Mouse (Mus musculus) embryonic facial prominence, embryonic 13.5 days (tissue): ENCODE measurements around the gene Wfdc2. TPM values are rescaled to one million over a fixed set of nuclear protein-coding genes. Genes with fewer than 3 reads are reported as not detected.
"Not testable (repeated sequence)": the region's sequence is repeated elsewhere in the genome, so short reads cannot be mapped to it uniquely, and the experiment has no call there.

ENCODE experiments used
- ATAC-seq: fragments of 200-750 bp; cut with Nextera tagmentation; 2 replicates; pipeline ENCODE4 v1.8.0; 2017; ENCODE audit warnings: low read depth; ENCODE audit not compliant: insufficient number of reproducible peaks, insufficient read depth, low FRiP score, low TSS enrichment
- H3K27ac ChIP-seq: fragments of 300-500 bp; sonication (generic); 2 replicates; pipeline ENCODE4 v1.5.1; 2015; ENCODE audit warnings: moderate library complexity, mild to moderate bottlenecking, inconsistent platforms
- H3K27me3 ChIP-seq: fragments of 300-500 bp; sonication (generic); 2 replicates; pipeline ENCODE4 v1.6.1; 2015; ENCODE audit warnings: mild to moderate bottlenecking, inconsistent platforms
- H3K36me3 ChIP-seq: fragments of 300-500 bp; sonication (generic); 2 replicates; pipeline ENCODE4 v1.6.1; 2015; ENCODE audit warnings: mild to moderate bottlenecking, inconsistent platforms
- H3K4me1 ChIP-seq: fragments of 300-500 bp; sonication (generic); 2 replicates; pipeline ENCODE4 v1.6.1; 2015; ENCODE audit warnings: inconsistent platforms
- H3K4me2 ChIP-seq: fragments of 300-500 bp; sonication (generic); 2 replicates; pipeline ENCODE4 v1.6.1; 2015; ENCODE audit warnings: moderate library complexity, mild to moderate bottlenecking, inconsistent platforms
- H3K4me3 ChIP-seq: fragments of 300-500 bp; sonication (generic); 2 replicates; pipeline ENCODE4 v1.5.1; 2015; ENCODE audit warnings: mild to moderate bottlenecking, inconsistent platforms
- H3K9ac ChIP-seq: fragments of 300-500 bp; sonication (generic); 2 replicates; pipeline ENCODE4 v1.6.1; 2015; ENCODE audit warnings: mild to moderate bottlenecking, inconsistent platforms
- H3K9me3 ChIP-seq: fragments of 300-500 bp; sonication (generic); 2 replicates; pipeline ENCODE4 v1.6.1; 2016; ENCODE audit warnings: inconsistent platforms
- WGBS: fragments of 180-500 bp; shearing (Covaris S2); methylation state at CpG from one replicate; pipeline ENCODE4 v1.1.7; 2015; ENCODE audit warnings: mixed read lengths; 5-methylcytosine and 5-hydroxymethylcytosine counted together
- polyA plus RNA-seq: library from polyadenylated mRNA; unstranded; fragments of >200 nt; fragmentation: Nextera tagmentation; extraction: Ambion mirVana; gene quantifications from 2 replicates; pipeline ENCODE4 v1.2.1, GENCODE M21; 2015

Wfdc2 gene
- polyA plus RNA-seq, 1 experiment from 2014 or later, result 46.5 TPM

DNA sequence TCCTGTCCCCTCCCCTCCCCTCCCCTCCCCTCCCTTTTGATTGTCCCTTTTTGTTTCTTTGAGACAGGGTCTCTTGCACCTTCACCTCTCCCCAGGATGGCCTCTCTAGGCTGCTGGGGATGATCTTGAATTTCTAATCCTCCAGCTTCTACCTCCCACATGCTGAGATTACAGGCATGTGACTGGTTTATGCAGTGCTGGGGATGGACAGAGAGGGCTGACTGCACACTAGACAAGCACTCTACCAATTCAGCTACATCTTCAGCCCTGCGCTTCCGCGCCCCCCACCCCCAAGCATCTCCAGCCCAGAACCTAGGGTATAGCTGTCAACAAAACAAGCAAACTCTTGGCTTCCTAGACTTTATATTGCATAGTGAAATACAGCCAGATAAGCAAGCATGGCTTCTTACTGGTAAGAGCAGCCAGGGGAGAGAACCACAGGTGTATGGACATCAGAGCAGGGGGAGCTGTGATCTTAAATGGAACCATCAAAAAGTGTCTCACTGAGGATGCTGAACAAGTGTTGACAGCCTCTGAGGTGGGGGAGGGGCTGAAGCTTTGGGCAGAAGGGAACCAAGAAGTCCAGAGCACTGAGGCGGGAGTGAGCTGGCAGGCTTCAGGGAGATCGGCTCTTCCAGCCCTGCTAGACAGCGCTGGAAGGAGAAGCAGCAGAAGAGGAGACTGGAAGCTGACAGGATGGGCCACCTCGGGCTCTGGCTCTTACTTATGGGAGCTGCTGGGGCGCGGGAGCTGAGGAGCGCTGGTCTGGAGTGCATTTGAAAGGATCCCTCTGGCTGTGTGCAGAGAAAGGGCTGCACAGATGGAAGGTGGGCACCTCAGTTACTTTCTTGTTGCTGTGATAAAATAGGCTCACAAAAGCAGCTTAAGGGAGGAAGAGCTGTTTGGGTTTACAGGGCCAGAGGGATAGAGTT, 12.0 kb upstream of the Wfdc2 start:
- Histone ChIP-seq H3K27me3 (no peaks in the 10 kb centered on the region), H3K27ac (no peak overlapping the region), H3K4me3 (no peak overlapping the region), H3K4me2 (peak overlapping the region; percentile 12; the same call in 1 of the 2 replicates), H3K9me3 (no peaks in the 10 kb centered on the region), H3K4me1 (peaks cover 8% of the 10 kb centered on the region), H3K9ac (peak overlapping the region; percentile 54; the same call in 1 of the 2 replicates), H3K36me3 (no peaks in the 10 kb centered on the region)
- no peak for ATAC-seq
- 17% methylated on average over 10 of the region's 10 CpGs for WGBS

DNA sequence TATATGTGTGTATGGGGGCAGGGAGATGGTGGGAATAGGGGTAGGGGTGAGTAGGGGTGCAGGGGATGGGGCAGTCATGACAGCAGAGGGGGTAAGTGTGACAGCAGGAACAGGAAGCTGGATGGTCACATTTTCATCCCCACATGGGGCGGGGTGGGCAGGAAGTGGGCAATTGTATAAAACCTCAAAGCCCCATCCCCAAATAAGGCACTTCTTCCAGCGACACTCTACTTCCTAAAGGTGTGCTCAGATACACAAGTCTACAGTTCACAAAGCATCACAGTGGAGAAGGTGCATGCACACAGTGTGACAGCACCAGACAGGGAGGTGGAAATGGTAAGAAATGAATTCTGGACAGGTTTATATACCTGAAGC, 11.3 kb upstream of the Wfdc2 start:
- Histone ChIP-seq H3K9me3 (no peaks in the 10 kb centered on the region), H3K27me3 (no peaks in the 10 kb centered on the region), H3K4me3 (no peak overlapping the region), H3K4me2 (no peak overlapping the region), H3K27ac (no peak overlapping the region), H3K36me3 (no peaks in the 10 kb centered on the region), H3K9ac (0 out of 2 replicates have a peak overlapping the region, but pooled peaks have one; percentile 54), H3K4me1 (peaks cover 8% of the 10 kb centered on the region)
- ATAC-seq, result no peak
- WGBS, result 84% methylated on average over 2 of the region's 2 CpGs

DNA sequence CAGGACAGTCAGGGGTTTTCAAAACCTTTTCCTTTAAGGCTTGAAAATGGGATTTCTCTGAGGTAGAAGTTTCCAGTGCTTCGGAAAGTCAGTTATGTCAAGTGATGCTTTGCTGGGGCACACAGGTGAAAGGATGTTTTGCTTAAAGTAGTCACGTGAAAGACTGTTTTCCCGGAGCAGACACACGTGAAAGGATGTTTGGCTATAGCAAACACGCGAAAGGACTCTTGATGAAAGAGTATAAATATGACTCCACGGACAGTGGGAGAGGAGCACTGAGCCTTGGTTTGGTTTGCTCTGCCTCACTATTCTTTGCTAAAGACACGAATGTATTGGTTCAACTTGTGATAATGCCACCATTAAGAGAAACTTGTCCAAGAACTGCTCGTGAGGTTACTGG, 10.7 kb upstream of the Wfdc2 start:
- Histone ChIP-seq H3K27ac (no peak overlapping the region), H3K4me2 (no peak overlapping the region), H3K36me3 (no peaks in the 10 kb centered on the region), H3K4me3 (no peak overlapping the region), H3K4me1 (peaks cover 8% of the 10 kb centered on the region), H3K9ac (no peak overlapping the region), H3K27me3 (no peaks in the 10 kb centered on the region), H3K9me3 (no peaks in the 10 kb centered on the region)
- 86% methylated on average over 9 of the region's 9 CpGs for WGBS
- ATAC-seq, result no peak

DNA sequence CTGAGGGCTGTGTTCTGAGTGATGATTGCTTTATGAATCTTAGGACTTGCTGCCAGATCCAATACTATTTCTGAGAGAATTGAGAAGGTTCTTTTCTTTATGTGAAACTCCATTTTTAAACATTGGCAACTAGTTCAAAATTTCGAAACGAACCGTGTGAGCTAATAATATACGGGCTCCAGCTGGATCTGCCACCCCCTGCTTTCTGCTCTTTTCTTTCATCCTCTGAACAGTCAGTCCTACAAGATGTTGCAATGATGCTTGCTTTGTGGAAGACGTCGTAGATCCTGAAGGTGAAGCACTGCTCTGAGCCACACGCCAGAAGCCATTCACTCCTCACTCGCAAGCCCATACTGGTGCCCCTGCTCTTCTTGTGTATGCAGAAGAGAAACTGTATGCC, 3.8 kb upstream of the Wfdc2 start:
- Histone ChIP-seq H3K4me1 (peaks cover 20% of the 10 kb centered on the region), H3K4me2 (no peak overlapping the region), H3K9me3 (no peaks in the 10 kb centered on the region), H3K36me3 (no peaks in the 10 kb centered on the region), H3K27me3 (peaks cover 5% of the 10 kb centered on the region; the same call in 1 of the 2 replicates), H3K9ac (no peak overlapping the region), H3K27ac (no peak overlapping the region), H3K4me3 (no peak overlapping the region)
- no peak for ATAC-seq
- WGBS, result 76% methylated on average over 8 of the region's 8 CpGs

DNA sequence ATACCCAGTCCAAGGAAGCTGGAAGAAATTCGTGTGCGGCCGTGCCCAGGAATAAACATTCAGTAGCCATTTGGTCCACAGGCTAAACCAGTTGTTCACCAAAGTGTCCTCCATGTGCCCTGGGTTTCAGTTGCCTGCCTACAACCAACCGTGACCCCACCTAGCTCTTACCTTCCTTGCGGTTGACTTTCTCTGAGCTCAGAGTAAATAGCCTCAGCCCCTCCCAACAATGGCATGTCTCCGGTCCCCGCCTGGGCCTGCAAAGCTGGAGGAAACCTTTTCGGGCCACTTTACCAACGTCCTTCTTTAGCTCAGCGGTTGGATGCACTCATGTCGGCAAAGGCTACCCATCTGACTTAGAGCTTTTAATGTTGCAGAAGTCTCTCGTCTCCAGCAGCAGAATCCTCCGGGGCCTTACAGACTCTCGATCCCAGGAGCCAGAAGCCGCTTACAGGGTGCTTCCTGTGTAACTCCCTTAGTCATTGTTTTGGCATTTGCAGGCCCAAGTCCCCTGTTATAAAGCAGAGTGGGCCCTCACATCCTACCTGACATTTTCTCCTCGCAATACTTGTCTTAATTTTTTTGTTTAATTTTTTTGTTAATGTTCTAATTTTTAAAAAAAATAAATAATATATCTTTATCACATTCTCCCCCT, 3.1 kb upstream of the Wfdc2 start:
- H3K4me1 ChIP-seq, result peaks cover 20% of the 10 kb centered on the region
- WGBS, result 38% methylated on average over 16 of the region's 16 CpGs
- H3K4me3 ChIP-seq, result no peak overlapping the region
- no peak overlapping the region for H3K27ac ChIP-seq
- H3K9ac ChIP-seq, result no peak overlapping the region
- H3K9me3 ChIP-seq, result no peaks in the 10 kb centered on the region
- H3K4me2 ChIP-seq, result no peak overlapping the region
- peaks cover 5% of the 10 kb centered on the region; the same call in 1 of the 2 replicates for H3K27me3 ChIP-seq
- no peaks in the 10 kb centered on the region for H3K36me3 ChIP-seq
- no peak for ATAC-seq

DNA sequence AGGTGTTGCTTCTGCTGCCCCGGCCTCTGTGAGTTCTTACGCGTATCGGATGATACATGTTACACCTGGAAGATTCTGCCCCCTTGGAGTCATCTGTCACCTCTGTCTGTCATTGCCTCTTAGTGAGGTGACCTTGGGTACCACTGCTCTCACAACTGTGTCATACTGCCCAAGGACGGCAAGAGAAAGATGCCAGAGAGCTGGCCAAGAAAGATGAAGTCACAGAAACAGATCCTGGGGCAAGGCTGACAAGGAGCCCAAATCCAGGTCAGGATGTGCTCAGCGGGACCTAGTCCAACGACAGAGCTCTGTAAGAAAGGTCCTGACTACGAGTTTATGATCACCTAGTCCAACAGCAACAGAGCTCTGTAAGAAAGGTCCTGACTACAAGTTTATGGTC, 2.1 kb upstream of the Wfdc2 start:
- Histone ChIP-seq H3K9ac (no peak overlapping the region), H3K4me3 (no peak overlapping the region), H3K36me3 (no peaks in the 10 kb centered on the region), H3K4me1 (peaks cover 23% of the 10 kb centered on the region), H3K27ac (no peak overlapping the region), H3K9me3 (no peaks in the 10 kb centered on the region), H3K4me2 (no peak overlapping the region), H3K27me3 (peaks cover 5% of the 10 kb centered on the region; the same call in 1 of the 2 replicates)
- no peak for ATAC-seq
- 89% methylated on average over 8 of the region's 8 CpGs for WGBS

DNA sequence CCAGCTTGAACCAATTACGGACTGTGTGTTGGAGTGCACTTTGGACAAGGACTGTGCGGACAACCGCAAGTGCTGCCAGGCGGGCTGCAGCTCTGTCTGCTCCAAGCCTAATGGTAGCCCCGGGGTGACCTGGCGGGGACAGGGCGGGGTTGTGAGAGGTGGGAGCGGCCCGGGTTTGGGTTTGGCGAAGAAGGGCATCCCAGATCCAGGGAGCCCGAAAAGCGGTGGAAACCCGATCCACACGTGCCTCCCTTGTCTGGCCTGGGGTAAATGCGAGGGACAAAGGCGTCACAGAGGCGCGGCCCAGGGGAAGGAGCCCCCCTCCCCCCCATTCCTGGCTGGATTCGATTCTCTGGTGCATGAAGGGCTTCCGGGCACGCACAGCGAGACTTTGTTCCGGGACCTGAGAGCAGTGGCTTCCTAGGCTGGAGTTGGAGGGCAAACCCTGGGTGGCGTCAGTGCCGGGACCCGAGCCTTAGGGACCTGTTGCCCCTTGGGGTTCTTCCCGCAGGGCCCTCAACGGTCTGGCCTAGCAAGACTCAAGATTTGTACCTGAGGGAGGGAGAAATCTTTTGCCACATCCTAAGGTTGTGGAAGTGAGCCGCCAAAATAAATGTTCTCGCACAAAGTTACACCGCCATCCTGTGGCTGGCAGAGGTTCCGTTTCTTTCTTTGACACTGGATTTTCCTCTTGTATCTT, 1.3 kb downstream of the Wfdc2 start:
- Histone ChIP-seq H3K4me3 (peak overlapping the region; percentile 47), H3K36me3 (peaks cover 8% of the 10 kb centered on the region), H3K27ac (peak overlapping the region; percentile 52), H3K4me2 (peak overlapping the region; percentile 90), H3K4me1 (peaks cover 23% of the 10 kb centered on the region), H3K9ac (peak overlapping the region; percentile 75), H3K9me3 (no peaks in the 10 kb centered on the region), H3K27me3 (peaks cover 5% of the 10 kb centered on the region; the same call in 1 of the 2 replicates)
- ATAC-seq, result peak; percentile 53; the same call in 1 of the 2 replicates
- WGBS, result under 1% methylated on average over 32 of the region's 32 CpGs

DNA sequence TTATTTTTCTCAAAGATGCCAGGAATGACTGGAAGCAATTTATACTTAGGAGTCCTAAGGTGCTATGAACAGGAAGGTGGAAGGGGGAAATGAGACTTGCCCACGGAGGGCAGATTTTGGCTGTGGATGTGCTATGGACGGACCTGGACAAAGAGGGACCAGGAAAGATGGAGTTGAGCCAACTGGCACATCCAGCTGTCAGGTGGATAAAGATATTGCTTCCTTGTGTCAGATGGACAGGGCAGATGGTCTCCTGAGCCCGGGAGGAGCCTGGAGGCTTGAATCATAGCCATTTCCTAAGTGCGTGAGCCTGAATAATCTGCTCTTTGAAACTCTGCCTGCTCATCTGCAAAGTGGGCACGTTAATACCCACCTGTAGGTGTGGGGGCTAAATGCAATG, 2.1 kb downstream of the Wfdc2 start:
- Histone ChIP-seq H3K4me1 (peaks cover 16% of the 10 kb centered on the region), H3K27ac (no peak overlapping the region), H3K27me3 (peaks cover 5% of the 10 kb centered on the region; the same call in 1 of the 2 replicates), H3K9ac (peak overlapping the region; percentile 75; the same call in 1 of the 2 replicates), H3K9me3 (no peaks in the 10 kb centered on the region), H3K4me2 (no peak overlapping the region), H3K4me3 (no peak overlapping the region), H3K36me3 (peaks cover 8% of the 10 kb centered on the region)
- no peak for ATAC-seq
- 71% methylated on average over 5 of the region's 5 CpGs for WGBS

DNA sequence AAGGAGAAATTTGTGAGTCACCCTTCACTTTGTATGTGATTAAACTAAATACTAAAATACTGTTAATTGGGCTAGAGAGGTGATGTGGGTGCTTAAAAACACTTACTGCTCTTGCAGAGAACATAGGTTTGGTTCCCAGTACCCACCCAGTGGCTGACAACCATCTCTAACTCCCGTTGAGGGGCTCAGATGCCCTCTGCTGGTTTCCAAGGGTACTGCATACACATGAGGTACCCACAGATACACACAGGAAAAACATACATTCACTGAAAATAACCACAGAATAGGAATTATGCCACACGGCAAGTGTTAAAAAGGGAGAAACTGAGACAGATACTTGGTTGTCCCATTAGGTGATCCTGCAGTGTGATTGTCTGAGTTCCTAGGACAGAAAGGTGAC, 4.8 kb downstream of the Wfdc2 start:
- Histone ChIP-seq H3K4me3 (no peak overlapping the region), H3K4me1 (peaks cover 14% of the 10 kb centered on the region), H3K27me3 (peaks cover 5% of the 10 kb centered on the region; the same call in 1 of the 2 replicates), H3K4me2 (no peak overlapping the region), H3K27ac (no peak overlapping the region), H3K36me3 (peaks cover 8% of the 10 kb centered on the region), H3K9ac (no peak overlapping the region), H3K9me3 (no peaks in the 10 kb centered on the region)
- ATAC-seq, result no peak
- WGBS, result 80% methylated on average over 2 of the region's 2 CpGs

DNA sequence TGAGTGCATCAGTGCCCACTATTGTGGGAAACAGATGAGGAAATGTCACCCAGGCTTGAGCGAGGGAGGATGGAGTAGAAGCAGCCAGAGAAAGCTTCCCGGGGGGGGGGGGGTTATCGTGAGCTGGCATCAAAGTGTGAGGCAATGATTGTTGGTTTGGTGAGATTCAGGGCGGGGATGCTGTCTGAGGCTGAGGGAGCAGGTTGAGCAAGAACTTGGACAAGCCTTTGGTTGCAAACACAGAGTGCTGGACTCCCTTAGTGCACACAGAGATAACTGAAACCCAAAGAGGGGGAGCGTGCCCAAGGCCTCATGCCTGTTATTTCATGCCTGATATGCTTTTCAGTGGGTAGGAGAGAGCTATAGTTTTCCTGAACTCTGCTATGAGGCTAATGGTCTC, 5.2 kb downstream of the Wfdc2 start:
- Histone ChIP-seq H3K36me3 (peaks cover 8% of the 10 kb centered on the region), H3K4me2 (no peak overlapping the region), H3K9me3 (no peaks in the 10 kb centered on the region), H3K4me1 (peaks cover 10% of the 10 kb centered on the region), H3K27ac (no peak overlapping the region), H3K27me3 (peaks cover 2% of the 10 kb centered on the region; the same call in 1 of the 2 replicates), H3K4me3 (no peak overlapping the region), H3K9ac (no peak overlapping the region)
- ATAC-seq, result no peak
- 81% methylated on average over 5 of the region's 5 CpGs for WGBS

DNA sequence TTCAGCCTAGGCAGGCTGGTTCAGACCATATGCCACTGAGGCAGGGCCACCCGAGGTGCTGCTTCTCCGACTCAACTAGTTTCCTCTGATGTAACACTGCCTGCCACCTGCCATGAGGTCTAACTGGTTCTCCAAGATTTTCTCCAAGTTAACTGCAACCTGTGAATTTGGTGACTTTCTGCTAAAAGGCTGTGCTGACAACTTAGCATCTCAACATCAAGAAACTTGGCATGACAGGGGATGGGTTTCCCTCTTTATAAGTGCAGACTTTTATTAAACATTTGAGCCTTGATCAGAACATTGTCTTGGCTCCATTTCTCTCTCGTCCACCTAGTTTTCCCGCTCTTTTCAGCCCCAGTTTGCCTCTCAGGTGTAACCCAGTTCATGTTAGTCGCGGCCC, 11.1 kb downstream of the Wfdc2 start, which contains the start of gene Spint3:
TSS of gene Spint3 (minus strand) at position 101 of the 400 bp plus-strand sequence.
- not testable (repeated sequence) for H3K4me1 ChIP-seq, H3K4me2 ChIP-seq, H3K9ac ChIP-seq, H3K27ac ChIP-seq, H3K4me3 ChIP-seq, ATAC-seq, H3K9me3 ChIP-seq, H3K27me3 ChIP-seq, H3K36me3 ChIP-seq
- WGBS, result 82% methylated on average over 6 of the region's 6 CpGs
